8 mouse cellular contexts compared by ENCODE assay signal in the genomic region with DNA sequence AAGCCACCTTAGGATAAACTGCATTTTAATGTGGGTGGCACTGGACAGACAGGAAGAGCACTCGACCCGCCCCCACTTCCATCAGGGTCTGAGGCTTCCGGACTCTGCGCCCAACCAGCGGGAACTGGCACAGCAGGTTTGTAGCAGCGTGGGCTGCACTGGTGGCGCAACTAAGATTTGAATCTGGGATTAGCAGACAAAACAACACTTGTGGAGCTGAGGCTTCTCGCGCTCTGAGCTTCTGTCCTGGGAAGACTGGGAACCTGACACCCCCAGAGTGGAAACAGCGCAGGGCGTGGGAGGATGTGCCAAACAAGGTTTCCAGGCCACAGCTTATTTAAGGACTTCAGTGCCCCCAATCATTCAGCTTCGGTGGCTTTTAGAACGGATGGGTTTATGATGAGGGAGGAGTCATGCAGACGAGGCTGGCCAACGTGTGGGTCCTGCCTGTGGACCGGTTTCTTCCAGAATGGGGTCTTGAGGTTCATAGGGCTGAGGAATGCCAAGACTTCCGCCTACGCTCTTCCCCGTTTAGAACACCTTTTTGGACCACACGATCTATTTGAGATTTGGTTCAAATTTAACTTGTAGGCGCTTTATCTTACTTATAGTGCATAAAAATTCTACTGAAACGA. TPM values are rescaled to one million over a fixed set of nuclear protein-coding genes. Genes with fewer than 3 reads are reported as not detected.
DNase-seq lines count a peak whose midpoint lies in the region; ATAC-seq and TF ChIP-seq lines count a peak whose summit lies in the region.
"Had no signal": no experiment of that assay in that cellular context is flagged by ENCODE, and none has a peak within 500 bp of the region (broad histone marks: within the 10 kb centered on the region; RNA-seq: fewer than 3 reads in every experiment).

No protein-coding gene starts in this region.

- peak; percentile 45 for DNase-seq in layer of hippocampus, adult 9-11 months
- no peak for DNase-seq in layer of hippocampus, adult 8-10 months (ENCODE audit: low spot score in 2 of 2)
- DNase-seq in liver, postnatal 0 days: no peak
- DNase-seq in spleen, postnatal 4 days (ENCODE audit: low spot score in 2 of 2): no peak
- DNase-seq in forebrain, embryonic 10.5 days (ENCODE audit: extremely low spot score, low spot score): no peak
- DNase-seq: adrenal gland, postnatal 25 days had no signal

- no peaks in the 10 kb centered on the region for H3K9me3 ChIP-seq in E14TG2a.4 (ENCODE audit: low read length)
- H3K9me3 ChIP-seq in liver, postnatal 0 days (ENCODE audit: low read length): no peaks in the 10 kb centered on the region
- no peaks in the 10 kb centered on the region for H3K9me3 ChIP-seq in forebrain, embryonic 10.5 days

- 45% methylated on average over 22 of the region's 22 CpGs for WGBS in liver, postnatal 0 days (ENCODE audit: insufficient replicate concordance)
- WGBS in forebrain, embryonic 10.5 days: 73% methylated on average over 22 of the region's 22 CpGs

- H3K4me1 ChIP-seq in E14TG2a.4 (replicated peaks; ENCODE audit: low read depth, low read length): peaks cover 40% of the 10 kb centered on the region
- no peaks in the 10 kb centered on the region for H3K4me1 ChIP-seq in brown adipose tissue, adult 24 weeks (ENCODE audit: control insufficient read depth, insufficient read depth, insufficient read length, low read length)
- H3K4me1 ChIP-seq in liver, postnatal 0 days (ENCODE audit: insufficient read depth): peaks cover 6% of the 10 kb centered on the region; the same call in 1 of the 2 replicates
- 0 out of 2 replicates have a peak, but pooled peaks cover 10% of the 10 kb centered on the region for H3K4me1 ChIP-seq in forebrain, embryonic 10.5 days

- TF ChIP-seq EP300 in liver, postnatal 0 days (IDR thresholded peaks at IDR 0.05; ENCODE audit: low read depth): no peak

- ATAC-seq in liver, postnatal 0 days: no peak

- H3K36me3 ChIP-seq in E14TG2a.4 (ENCODE audit: insufficient read depth, low read length): no peaks in the 10 kb centered on the region
- no peaks in the 10 kb centered on the region for H3K36me3 ChIP-seq in liver, postnatal 0 days (replicated peaks; ENCODE audit: insufficient read depth, low read length)
- H3K36me3 ChIP-seq in forebrain, embryonic 10.5 days (replicated peaks): no peaks in the 10 kb centered on the region

- peak overlapping the region; percentile 44 for H3K4me3 ChIP-seq in E14TG2a.4 (replicated peaks; ENCODE audit: low read length)
- H3K4me3 ChIP-seq in brown adipose tissue, adult 24 weeks (ENCODE audit: insufficient read depth, low read depth, low read length): 0 out of 2 replicates have a peak overlapping the region, but pooled peaks have one; percentile 13
- no peak overlapping the region for H3K4me3 ChIP-seq in liver, postnatal 0 days (ENCODE audit: low read depth, low read length)
- H3K4me3 ChIP-seq in forebrain, embryonic 10.5 days: no peak overlapping the region

- TF ChIP-seq CTCF in E14TG2a.4 (conservative IDR thresholded peaks at IDR 0.05; ENCODE audit: low read length): no peak
- TF ChIP-seq CTCF in liver, postnatal 0 days (IDR thresholded peaks at IDR 0.05; ENCODE audit: low read depth): no peak

- peaks cover 13% of the 10 kb centered on the region for H3K27me3 ChIP-seq in E14TG2a.4 (ENCODE audit: insufficient read depth, low read length)
- H3K27me3 ChIP-seq in liver, postnatal 0 days (ENCODE audit: insufficient read depth, low read length): no peaks in the 10 kb centered on the region
- H3K27me3 ChIP-seq in forebrain, embryonic 10.5 days (ENCODE audit: poor library complexity, severe bottlenecking): peaks cover 29% of the 10 kb centered on the region

- H3K4me2 ChIP-seq in liver, postnatal 0 days (ENCODE audit: low read depth, low read length): peak overlapping the region; percentile 47

- no peak overlapping the region for H3K27ac ChIP-seq in brown adipose tissue, adult 24 weeks (replicated peaks; ENCODE audit: low read depth, low read length)
- H3K27ac ChIP-seq in liver, postnatal 0 days (ENCODE audit: low read depth): no peak overlapping the region
- no peak overlapping the region for H3K27ac ChIP-seq in forebrain, embryonic 10.5 days

- no peak overlapping the region for H3K9ac ChIP-seq in liver, postnatal 0 days (replicated peaks)

RNA-seq across cellular contexts. Expression of a gene that starts 41.1 kb away (rescaled TPM):
- total RNA-seq in layer of hippocampus, adult 8-10 months (2022): 10 to 100 TPM; 72.5 to 74.3 (median 73.6) TPM
- polyA plus RNA-seq in brown adipose tissue, adult 24 weeks (2012; ENCODE audit: insufficient read depth, insufficient read length, missing spikeins): 168 and 234 TPM in 2 replicates
- 52.9 and 56.7 TPM in 2 replicates for polyA plus RNA-seq in liver, postnatal 0 days (2015; fragmentation: Nextera tagmentation; extraction: Ambion mirVana)
- polyA plus RNA-seq in forebrain, embryonic 10.5 days (2016; fragmentation: Nextera tagmentation; extraction: Ambion mirVana): 76.9 and 82.3 TPM in 2 replicates

Comparison
In these comparisons a context has a peak if more than half of its experiments do, and no peak if none do; other contexts are left out.
1. H3K4me3 ChIP-seq: peak in E14TG2a.4 (single experiment) and brown adipose tissue, adult 24 weeks (single experiment); none in liver, postnatal 0 days (single experiment) and forebrain, embryonic 10.5 days (single experiment).